Mouse (Mus musculus): ENCODE results near the gene Tmem59. TPM values are rescaled to one million over a fixed set of nuclear protein-coding genes. Genes with fewer than 3 reads are reported as not detected.
A peak's percentile ranks its signal among the peaks of the same experiment; 100 is the strongest.

Tmem59 gene
- 282 and 296 TPM in 2 replicates for polyA plus RNA-seq (2015; fragmentation: Nextera tagmentation; extraction: Ambion mirVana)

DNA sequence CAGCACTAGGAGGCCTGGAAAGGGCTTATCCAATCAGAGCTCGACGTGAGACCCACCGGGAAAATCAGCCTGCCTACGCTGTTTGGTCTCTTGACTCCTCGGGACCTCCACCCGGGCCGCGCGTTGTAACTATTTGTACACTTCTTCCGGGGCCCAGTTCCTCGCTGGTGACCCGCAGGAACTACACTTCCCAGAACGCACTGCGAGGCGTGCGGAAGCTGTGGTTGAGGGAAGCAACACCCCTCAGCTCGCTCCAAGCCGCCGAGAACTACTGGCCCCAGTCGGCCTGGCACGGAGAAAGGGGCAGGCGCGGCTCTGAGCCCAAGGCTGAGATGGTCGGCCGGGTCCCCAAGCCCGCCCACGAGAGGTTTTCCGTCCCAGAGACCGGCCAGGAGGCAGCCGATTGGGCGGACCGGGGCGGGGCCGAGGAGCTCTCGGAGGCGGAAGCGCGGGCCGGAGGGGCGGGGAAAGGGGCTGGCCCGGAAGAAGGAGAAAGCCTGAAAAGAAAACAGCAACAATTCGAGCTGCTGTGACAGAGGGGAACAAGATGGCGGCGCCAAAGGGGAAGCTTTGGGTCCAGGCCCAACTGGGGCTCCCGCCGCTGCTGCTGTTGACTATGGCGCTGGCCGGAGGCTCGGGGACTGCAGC is at the start of gene Tmem59:
Tmem59 (plus strand) TSS at position 218 of the 648 bp plus-strand sequence.
- Histone ChIP-seq H3K9ac (replicated peaks) (peak within 1 kb of the TSS; percentile 89), H3K27ac (ENCODE audit: low read depth) (peak within 1 kb of the TSS; percentile 99), H3K27me3 (ENCODE audit: insufficient read depth, low read length) (no peaks in the 10 kb centered on the region), H3K9me3 (ENCODE audit: low read length) (no peaks in the 10 kb centered on the region), H3K4me2 (ENCODE audit: low read depth, low read length) (peak within 1 kb of the TSS; percentile 83), H3K4me1 (ENCODE audit: insufficient read depth) (peaks cover 40% of the 10 kb centered on the region), H3K36me3 (replicated peaks; ENCODE audit: insufficient read depth, low read length) (peaks cover 12% of the 10 kb centered on the region), H3K4me3 (ENCODE audit: low read depth, low read length) (peak within 1 kb of the TSS; percentile 91)
- under 1% methylated on average over 49 of the region's 49 CpGs for WGBS (ENCODE audit: insufficient replicate concordance)
- DNase-seq (peak; percentile 99), ATAC-seq (peak; percentile 91)
- TF ChIP-seq CTCF (IDR thresholded peaks at IDR 0.05; ENCODE audit: low read depth), result no peak; the same call in 1 of the 2 replicates
- no peak for TF ChIP-seq EP300 (IDR thresholded peaks at IDR 0.05; ENCODE audit: low read depth)

DNA sequence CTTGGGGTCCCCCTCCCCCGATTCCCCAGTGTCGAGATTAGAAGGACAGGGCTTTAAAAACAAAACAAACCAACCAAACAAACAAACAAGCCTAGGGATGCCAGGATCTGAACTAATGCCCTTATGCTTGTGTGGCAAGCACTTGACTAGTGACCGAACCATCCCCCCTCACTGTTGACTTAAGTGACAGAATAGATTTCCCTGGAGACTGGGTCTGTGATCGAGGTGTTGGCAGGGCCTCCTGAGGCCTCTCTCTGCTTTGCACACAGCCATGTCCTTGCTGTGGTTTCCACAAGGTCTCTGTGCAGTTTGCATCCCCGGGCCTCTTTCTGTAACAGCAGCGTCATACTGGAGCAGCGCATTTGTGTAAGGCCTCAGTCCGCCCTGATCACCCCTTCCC is 48.8 kb upstream of the Tmem59 start:
- peak; percentile 79 for ATAC-seq
- H3K27me3 ChIP-seq (ENCODE audit: insufficient read depth, low read length), result no peaks in the 10 kb centered on the region
- H3K9me3 ChIP-seq (ENCODE audit: low read length), result no peaks in the 10 kb centered on the region
- 54% methylated on average over 8 of the region's 8 CpGs for WGBS (ENCODE audit: insufficient replicate concordance)
- no peak for TF ChIP-seq EP300 (IDR thresholded peaks at IDR 0.05; ENCODE audit: low read depth)
- no peak for TF ChIP-seq CTCF (IDR thresholded peaks at IDR 0.05; ENCODE audit: low read depth)
- no peak overlapping the region for H3K4me2 ChIP-seq (ENCODE audit: low read depth, low read length)
- H3K27ac ChIP-seq (ENCODE audit: low read depth), result no peak overlapping the region
- no peak overlapping the region for H3K9ac ChIP-seq (replicated peaks)
- H3K4me1 ChIP-seq (ENCODE audit: insufficient read depth), result 0 out of 2 replicates have a peak, but pooled peaks cover 5% of the 10 kb centered on the region
- no peak for DNase-seq
- no peak overlapping the region for H3K4me3 ChIP-seq (ENCODE audit: low read depth, low read length)
- H3K36me3 ChIP-seq (replicated peaks; ENCODE audit: insufficient read depth, low read length), result no peaks in the 10 kb centered on the region

DNA sequence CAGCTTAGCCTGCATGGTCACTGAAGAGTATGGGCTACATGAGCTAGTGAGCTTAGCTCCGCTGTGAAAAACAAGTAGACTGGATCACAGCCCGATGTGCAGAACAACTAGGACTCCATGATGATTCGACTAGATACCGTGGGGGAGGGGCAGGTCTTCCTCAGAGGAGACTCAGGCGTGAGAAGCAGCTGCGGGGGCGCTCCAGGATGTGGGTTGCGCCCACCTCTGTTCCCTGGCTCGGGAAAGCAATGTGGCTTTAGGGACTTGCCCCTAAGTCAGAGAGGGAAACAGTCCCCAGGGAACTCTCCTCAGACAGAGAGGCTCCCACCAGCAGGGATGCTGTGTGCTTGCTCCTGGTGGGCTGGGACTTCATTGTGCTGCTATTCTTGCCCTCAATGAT is 47.7 kb upstream of the Tmem59 start:
- Histone ChIP-seq H3K4me2 (ENCODE audit: low read depth, low read length) (no peak overlapping the region), H3K4me3 (ENCODE audit: low read depth, low read length) (no peak overlapping the region), H3K27me3 (ENCODE audit: insufficient read depth, low read length) (no peaks in the 10 kb centered on the region), H3K9me3 (ENCODE audit: low read length) (no peaks in the 10 kb centered on the region), H3K36me3 (replicated peaks; ENCODE audit: insufficient read depth, low read length) (no peaks in the 10 kb centered on the region), H3K4me1 (ENCODE audit: insufficient read depth) (0 out of 2 replicates have a peak, but pooled peaks cover 5% of the 10 kb centered on the region), H3K27ac (ENCODE audit: low read depth) (no peak overlapping the region), H3K9ac (replicated peaks) (no peak overlapping the region)
- ATAC-seq, result no peak
- 39% methylated on average over 9 of the region's 9 CpGs for WGBS (ENCODE audit: insufficient replicate concordance)
- TF ChIP-seq CTCF (IDR thresholded peaks at IDR 0.05; ENCODE audit: low read depth) (no peak), EP300 (IDR thresholded peaks at IDR 0.05; ENCODE audit: low read depth) (no peak)
- no peak for DNase-seq

DNA sequence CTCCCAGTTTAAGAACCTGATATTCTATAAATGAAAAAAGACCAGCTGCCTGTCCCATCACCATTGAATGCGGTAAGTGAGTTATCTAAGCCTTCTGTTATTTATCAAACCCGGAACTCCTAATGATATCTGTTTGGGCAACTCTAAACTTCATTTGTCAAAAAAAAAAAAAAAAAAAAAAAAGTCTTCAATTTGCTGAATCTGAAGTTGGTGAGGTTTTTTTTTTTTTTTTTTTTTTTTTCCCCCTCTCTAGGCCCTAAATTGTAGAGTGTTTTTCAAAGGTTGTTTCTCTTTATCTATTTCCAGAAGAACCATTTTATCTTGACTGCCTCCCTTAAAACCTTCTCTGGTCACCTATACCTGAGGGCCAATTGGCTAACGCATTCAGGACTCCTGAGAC is 43.3 kb upstream of the Tmem59 start:
- H3K27me3 ChIP-seq (ENCODE audit: insufficient read depth, low read length), result no peaks in the 10 kb centered on the region
- TF ChIP-seq EP300 (IDR thresholded peaks at IDR 0.05; ENCODE audit: low read depth) (no peak), CTCF (IDR thresholded peaks at IDR 0.05; ENCODE audit: low read depth) (no peak)
- H3K27ac ChIP-seq (ENCODE audit: low read depth), result no peak overlapping the region
- no peaks in the 10 kb centered on the region for H3K4me1 ChIP-seq (ENCODE audit: insufficient read depth)
- no peaks in the 10 kb centered on the region for H3K9me3 ChIP-seq (ENCODE audit: low read length)
- peaks cover 6% of the 10 kb centered on the region for H3K36me3 ChIP-seq (replicated peaks; ENCODE audit: insufficient read depth, low read length)
- 84% methylated on average over 3 of the region's 3 CpGs for WGBS (ENCODE audit: insufficient replicate concordance)
- no peak overlapping the region for H3K9ac ChIP-seq (replicated peaks)
- H3K4me3 ChIP-seq (ENCODE audit: low read depth, low read length), result no peak overlapping the region
- no peak overlapping the region for H3K4me2 ChIP-seq (ENCODE audit: low read depth, low read length)
- DNase-seq (no peak), ATAC-seq (no peak)

DNA sequence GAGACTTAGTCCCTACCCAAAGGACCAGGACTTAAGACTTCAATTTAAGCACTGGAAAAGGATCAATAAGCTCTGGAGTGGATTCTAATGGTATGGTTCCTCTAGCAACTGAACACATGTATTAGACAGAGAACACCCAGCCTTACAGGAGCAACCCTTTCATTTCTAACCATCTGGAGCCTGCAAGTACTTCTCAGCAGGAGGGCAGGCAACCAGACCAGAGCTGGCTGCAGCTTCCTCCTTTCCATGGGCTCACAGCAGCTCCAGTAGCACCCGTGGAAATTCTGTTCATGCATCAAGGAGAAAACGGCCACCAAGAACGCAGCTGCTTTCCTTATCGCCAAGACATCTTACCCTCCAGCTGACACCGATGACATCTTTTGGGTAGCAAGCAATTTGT is 42.5 kb upstream of the Tmem59 start:
- TF ChIP-seq CTCF (IDR thresholded peaks at IDR 0.05; ENCODE audit: low read depth) (no peak), EP300 (IDR thresholded peaks at IDR 0.05; ENCODE audit: low read depth) (no peak)
- WGBS (ENCODE audit: insufficient replicate concordance), result 61% methylated on average over 5 of the region's 5 CpGs

DNA sequence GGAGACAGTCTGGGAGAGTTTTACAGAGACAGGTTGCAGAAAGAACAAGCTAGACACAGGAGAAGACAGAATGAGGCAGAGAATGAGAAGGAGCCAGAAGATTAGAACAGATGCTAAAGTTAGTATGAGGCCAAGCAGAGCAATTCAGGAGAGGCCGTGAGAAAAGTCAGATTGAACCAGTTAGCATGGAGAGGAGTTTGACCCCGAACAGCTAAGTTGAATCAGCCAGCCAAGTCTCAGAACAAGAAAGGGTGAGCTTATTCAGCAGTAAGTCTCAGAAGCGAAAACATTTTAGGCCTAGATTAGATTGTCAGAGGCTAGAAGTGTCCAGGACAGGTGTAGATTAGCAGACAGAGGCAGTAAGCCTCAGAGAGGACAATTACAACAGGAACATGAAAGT is 41.7 kb upstream of the Tmem59 start:
- Histone ChIP-seq H3K9ac (replicated peaks) (no peak overlapping the region), H3K36me3 (replicated peaks; ENCODE audit: insufficient read depth, low read length) (peaks cover 6% of the 10 kb centered on the region), H3K4me1 (ENCODE audit: insufficient read depth) (0 out of 2 replicates have a peak, but pooled peaks cover 2% of the 10 kb centered on the region), H3K9me3 (ENCODE audit: low read length) (no peaks in the 10 kb centered on the region), H3K27me3 (ENCODE audit: insufficient read depth, low read length) (no peaks in the 10 kb centered on the region), H3K4me2 (ENCODE audit: low read depth, low read length) (no peak overlapping the region), H3K4me3 (ENCODE audit: low read depth, low read length) (no peak overlapping the region), H3K27ac (ENCODE audit: low read depth) (no peak overlapping the region)
- ATAC-seq (no peak), DNase-seq (no peak)
- 60% methylated on average over 3 of the region's 3 CpGs for WGBS (ENCODE audit: insufficient replicate concordance)
- no peak for TF ChIP-seq EP300 (IDR thresholded peaks at IDR 0.05; ENCODE audit: low read depth)
- TF ChIP-seq CTCF (IDR thresholded peaks at IDR 0.05; ENCODE audit: low read depth), result no peak

More for the DNA sequence above, 42.5 kb upstream of the Tmem59 start:
- no peak overlapping the region for H3K4me2 ChIP-seq (ENCODE audit: low read depth, low read length)
- H3K4me1 ChIP-seq (ENCODE audit: insufficient read depth), result 0 out of 2 replicates have a peak, but pooled peaks cover 2% of the 10 kb centered on the region
- no peak overlapping the region for H3K4me3 ChIP-seq (ENCODE audit: low read depth, low read length)
- no peaks in the 10 kb centered on the region for H3K27me3 ChIP-seq (ENCODE audit: insufficient read depth, low read length)
- H3K36me3 ChIP-seq (replicated peaks; ENCODE audit: insufficient read depth, low read length), result peaks cover 6% of the 10 kb centered on the region
- H3K27ac ChIP-seq (ENCODE audit: low read depth), result no peak overlapping the region
- DNase-seq, result no peak
- no peak overlapping the region for H3K9ac ChIP-seq (replicated peaks)
- no peaks in the 10 kb centered on the region for H3K9me3 ChIP-seq (ENCODE audit: low read length)
- no peak for ATAC-seq
